In the genomic region with DNA sequence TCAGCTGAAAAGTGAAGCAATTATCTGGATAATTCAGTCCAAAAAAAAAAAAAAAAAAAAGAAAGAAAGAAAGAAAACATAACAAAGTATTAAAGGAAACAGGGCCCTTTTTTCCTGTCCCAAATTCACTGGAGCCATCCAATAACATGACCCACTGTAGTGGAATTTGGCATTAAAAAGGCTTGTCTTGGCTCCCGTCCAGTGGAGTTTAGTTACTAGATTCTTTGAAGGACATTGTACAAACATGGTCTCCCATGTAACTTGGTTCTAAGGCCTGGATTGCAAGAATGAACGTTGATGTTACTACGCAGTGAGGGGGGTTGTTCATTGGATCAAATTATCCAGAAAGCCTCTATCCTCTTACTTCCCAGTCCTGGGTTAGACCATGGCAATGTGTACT, we compare ENCODE assay signal across 9 mouse cellular contexts.
A peak's percentile ranks its signal among the peaks of the same experiment; 100 is the strongest.
DNase-seq lines count a peak whose midpoint lies in the region; ATAC-seq and TF ChIP-seq lines count a peak whose summit lies in the region.
"Had no signal": no experiment of that assay in that cellular context is flagged by ENCODE, and none has a peak within 500 bp of the region (broad histone marks: within the 10 kb centered on the region; RNA-seq: fewer than 3 reads in every experiment).

No protein-coding gene starts in this region.

- no peak for TF ChIP-seq CTCF in midbrain, postnatal 0 days (IDR thresholded peaks at IDR 0.05)
- no peak for TF ChIP-seq CTCF in gastrocnemius, adult 2 months (IDR thresholded peaks at IDR 0.05)

- H3K4me1 ChIP-seq in midbrain, postnatal 0 days (ENCODE audit: insufficient read depth, low read length): no peaks in the 10 kb centered on the region
- H3K4me1 ChIP-seq in midbrain, embryonic 11.5 days (ENCODE audit: control insufficient read depth, insufficient read depth, low read length): no peaks in the 10 kb centered on the region

- no peak overlapping the region for H3K4me2 ChIP-seq in midbrain, postnatal 0 days (ENCODE audit: low read depth, low read length, poor library complexity, severe bottlenecking)
- H3K4me2 ChIP-seq in midbrain, embryonic 11.5 days: no peak overlapping the region

- no peak for ATAC-seq in midbrain, postnatal 0 days (ENCODE audit: low FRiP score)
- ATAC-seq in midbrain, embryonic 11.5 days (ENCODE audit: low FRiP score): no peak

- no peak overlapping the region for H3K4me3 ChIP-seq in midbrain, postnatal 0 days (ENCODE audit: low read depth, low read length)
- H3K4me3 ChIP-seq in midbrain, embryonic 11.5 days (ENCODE audit: low read depth, low read length): no peak overlapping the region
- no peak overlapping the region for H3K4me3 ChIP-seq in gastrocnemius, adult 2 months
- H3K4me3 ChIP-seq: myocyte had no signal

- intact Hi-C loops in gastrocnemius, adult 2 months (cut with DNase I): no loop called here

- peak; percentile 41 for DNase-seq in midbrain, postnatal 0 days (ENCODE audit: low spot score)
- DNase-seq in midbrain, embryonic 11.5 days (ENCODE audit: low spot score, missing footprints): no peak
- DNase-seq in adrenal gland, postnatal 36 days: peak; percentile 76 to 85
- DNase-seq in kidney, adult 11 months: peak; percentile 35
- peak; percentile 62 for DNase-seq in lung, postnatal 10 days
- DNase-seq in thymus, postnatal 36 days: no peak
- DNase-seq in left cerebral cortex, adult 9 months (ENCODE audit: low spot score in 2 of 2): no peak
- DNase-seq in gastrocnemius, adult 2 months: no peak

- no peaks in the 10 kb centered on the region for H3K27me3 ChIP-seq in midbrain, postnatal 0 days (ENCODE audit: insufficient read depth, low read length)
- no peaks in the 10 kb centered on the region for H3K27me3 ChIP-seq in midbrain, embryonic 11.5 days (ENCODE audit: control insufficient read depth, insufficient read depth, low read length)

- no peaks in the 10 kb centered on the region for H3K9me3 ChIP-seq in midbrain, postnatal 0 days (ENCODE audit: low read length)
- no peaks in the 10 kb centered on the region for H3K9me3 ChIP-seq in midbrain, embryonic 11.5 days (ENCODE audit: control insufficient read depth, low read length)

- H3K36me3 ChIP-seq in midbrain, postnatal 0 days (ENCODE audit: insufficient read depth, low read length): no peaks in the 10 kb centered on the region
- no peaks in the 10 kb centered on the region for H3K36me3 ChIP-seq in midbrain, embryonic 11.5 days (ENCODE audit: control insufficient read depth, insufficient read depth, low read length)

- no peak overlapping the region for H3K27ac ChIP-seq in midbrain, postnatal 0 days (ENCODE audit: low read depth, low read length)
- H3K27ac ChIP-seq in midbrain, embryonic 11.5 days (ENCODE audit: low read depth, low read length): no peak overlapping the region
- no peak overlapping the region for H3K27ac ChIP-seq in gastrocnemius, adult 2 months

- H3K9ac ChIP-seq in midbrain, postnatal 0 days (replicated peaks; ENCODE audit: low read length, poor library complexity, severe bottlenecking): no peak overlapping the region
- no peak overlapping the region for H3K9ac ChIP-seq in midbrain, embryonic 11.5 days (ENCODE audit: low read length)

- WGBS in midbrain, postnatal 0 days: 65% methylated on average over 3 of the region's 3 CpGs
- 79% methylated on average over 3 of the region's 3 CpGs for WGBS in midbrain, embryonic 11.5 days

Comparison
In these comparisons a context has a peak if more than half of its experiments do, and no peak if none do; other contexts are left out.
1. DNase-seq: peak in midbrain, postnatal 0 days (single experiment), adrenal gland, postnatal 36 days (2 of 2), kidney, adult 11 months (single experiment) and lung, postnatal 10 days (single experiment); none in midbrain, embryonic 11.5 days (single experiment), thymus, postnatal 36 days (0 of 2), left cerebral cortex, adult 9 months (0 of 2) and gastrocnemius, adult 2 months (single experiment).